Mouse (Mus musculus): ENCODE measurements around the gene Orm1. TPM values are rescaled to one million over a fixed set of nuclear protein-coding genes. Genes with fewer than 3 reads are reported as not detected.

Gene Orm1
- total RNA-seq (2015) (18.3 and 25.9 TPM in 2 replicates), total RNA-seq (2017) (28.3 and 30.2 TPM in 2 replicates)

GRCm38 (mm10) chr4:63344295-63344694, at the start of gene Orm1:
TSS of gene Orm1 (plus strand) at chr4:63344560.
- ATAC-seq (ENCODE audit: poor library complexity, severe bottlenecking) = peak; percentile 69

DNA sequence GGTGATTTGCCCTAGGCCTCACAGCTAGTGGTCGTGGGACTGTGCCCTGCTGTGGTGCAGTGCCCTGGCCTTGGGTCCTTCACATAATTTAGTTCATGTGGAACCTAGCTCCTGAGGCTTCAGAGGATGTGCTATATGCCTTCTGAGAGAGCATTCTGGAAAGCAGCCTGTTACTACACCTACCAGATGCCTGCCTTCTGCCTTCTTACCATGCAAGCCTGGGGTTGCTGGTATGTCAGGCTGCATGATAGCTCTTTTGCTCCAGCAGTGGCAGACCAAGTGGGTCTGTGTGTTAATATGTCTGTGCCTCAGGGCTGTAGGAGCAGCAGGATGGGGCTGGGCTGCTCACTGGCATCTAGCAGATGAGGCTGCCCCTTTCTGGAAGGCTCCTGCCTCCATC, 48.7 kb upstream of the Orm1 start:
- ATAC-seq (ENCODE audit: poor library complexity, severe bottlenecking) = no peak

DNA sequence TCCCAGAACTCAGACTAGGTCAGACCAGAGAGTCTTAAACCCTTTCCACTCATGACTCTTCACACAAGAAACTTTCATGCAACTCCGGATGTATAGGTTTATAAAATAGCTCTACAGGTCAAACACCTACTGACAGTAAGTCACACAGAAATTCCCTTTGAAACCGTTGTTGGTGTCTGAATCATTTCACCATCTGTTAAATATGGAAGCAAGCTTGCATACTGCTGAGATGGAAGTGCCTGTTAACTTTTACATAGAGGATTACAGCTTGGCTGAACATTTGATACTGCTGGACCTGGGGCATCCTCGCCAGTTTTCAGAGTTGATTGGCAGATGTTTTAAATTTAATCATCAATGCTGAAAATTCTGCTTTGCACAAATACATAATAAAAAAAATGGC, 48.1 kb upstream of the Orm1 start:
- ATAC-seq (ENCODE audit: poor library complexity, severe bottlenecking) = no peak

DNA sequence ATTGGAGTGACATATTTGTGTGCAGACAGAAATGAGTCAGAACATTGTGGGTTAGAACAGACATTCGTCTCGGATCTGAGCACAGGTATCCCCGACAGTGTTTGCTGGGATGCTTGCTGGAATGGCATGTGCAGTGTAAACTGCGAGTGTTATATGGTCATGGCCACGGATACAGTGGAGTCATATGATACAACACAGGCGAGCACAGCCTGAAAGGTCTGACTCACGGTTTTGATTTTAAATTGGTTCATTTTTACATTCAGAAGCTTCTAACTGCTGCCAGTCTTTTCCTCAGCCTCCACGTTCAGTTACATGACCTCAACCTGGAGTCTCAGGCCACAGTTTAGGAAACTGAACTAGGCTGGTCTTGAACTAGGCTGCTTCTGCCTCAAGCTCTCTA, 47.5 kb upstream of the Orm1 start:
- no peak for ATAC-seq (ENCODE audit: poor library complexity, severe bottlenecking)

GRCm38 (mm10) chr4:63298191-63298590, 46.2 kb upstream of the Orm1 start:
- ATAC-seq (ENCODE audit: poor library complexity, severe bottlenecking) = no peak

DNA sequence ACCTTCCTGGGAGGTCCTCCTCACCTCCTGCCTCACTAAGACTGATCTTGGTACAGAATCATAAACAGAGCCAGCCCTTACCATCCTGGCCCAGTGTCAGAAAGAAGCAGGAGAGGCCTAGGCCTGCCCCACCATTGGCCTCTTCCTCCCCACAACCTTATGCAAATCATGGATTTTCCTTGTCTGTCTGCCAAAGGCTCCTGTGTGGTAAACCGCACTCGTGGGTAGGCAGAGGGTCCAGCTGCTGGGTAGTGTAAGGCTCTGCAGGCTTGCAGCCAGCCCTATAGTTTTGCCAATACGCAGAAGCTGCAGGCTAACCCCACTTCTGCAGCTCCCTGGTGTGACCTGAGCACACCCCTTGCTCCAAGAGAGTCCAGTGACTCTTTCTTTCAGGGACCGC, 41.7 kb upstream of the Orm1 start:
- no peak for ATAC-seq (ENCODE audit: poor library complexity, severe bottlenecking)

- ATAC-seq (ENCODE audit: poor library complexity, severe bottlenecking) = peak; percentile 84
Observed at GRCm38 (mm10) chr4:63307175-63308062, 36.9 kb upstream of the Orm1 start.

- no peak for ATAC-seq (ENCODE audit: poor library complexity, severe bottlenecking)
Observed at GRCm38 (mm10) chr4:63308316-63308715, 36.0 kb upstream of the Orm1 start.

DNA sequence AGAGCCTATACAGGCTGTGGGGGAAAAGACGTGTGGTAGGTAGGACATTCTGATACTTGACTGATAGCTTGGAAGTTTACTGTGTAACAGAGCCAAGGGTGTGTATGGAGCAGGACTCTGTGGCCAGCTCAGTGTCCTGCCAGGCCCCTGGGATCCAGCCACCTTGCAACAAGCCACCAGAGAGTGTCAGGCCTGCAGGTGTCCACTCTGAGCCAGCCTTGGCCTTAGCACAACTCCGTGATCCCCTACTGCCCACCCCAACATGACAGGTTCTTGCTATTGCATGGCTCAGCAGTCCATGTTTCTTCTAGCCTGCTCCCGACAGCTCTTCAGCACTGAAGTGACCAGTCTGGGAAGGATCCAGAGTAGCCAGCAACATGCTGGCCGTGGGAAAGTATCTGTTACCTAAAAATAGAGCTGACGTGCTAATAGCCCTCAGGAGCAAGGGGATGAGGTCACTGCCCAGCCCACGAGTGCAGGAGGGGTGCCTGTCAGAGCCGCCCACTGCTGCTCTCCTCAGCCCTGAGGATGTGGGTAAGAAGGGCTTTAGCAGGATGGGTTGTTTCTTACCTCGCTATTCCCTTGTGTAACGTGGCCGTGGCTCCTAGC, 34.0 kb upstream of the Orm1 start:
- no peak for ATAC-seq (ENCODE audit: poor library complexity, severe bottlenecking)

DNA sequence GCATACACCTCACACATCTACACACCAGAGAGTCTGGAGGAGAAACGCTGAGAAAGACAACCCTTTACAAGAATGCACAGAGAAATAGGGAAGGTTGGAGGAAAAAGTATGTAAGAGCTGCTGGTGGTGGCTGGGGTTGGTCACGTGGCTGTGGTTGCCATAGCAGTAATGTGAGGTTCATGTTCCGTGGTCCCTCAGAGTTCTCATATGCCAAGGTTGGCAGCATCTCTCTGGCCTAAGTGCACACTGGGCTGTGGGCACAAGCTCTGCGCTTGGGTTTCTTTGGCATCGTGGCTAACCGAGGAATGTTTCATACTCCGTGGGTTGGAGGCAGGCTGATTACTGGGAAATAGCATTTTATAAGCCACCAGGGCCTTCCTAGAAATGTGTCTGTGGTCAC, 32.9 kb upstream of the Orm1 start:
- ATAC-seq (ENCODE audit: poor library complexity, severe bottlenecking) = no peak

DNA sequence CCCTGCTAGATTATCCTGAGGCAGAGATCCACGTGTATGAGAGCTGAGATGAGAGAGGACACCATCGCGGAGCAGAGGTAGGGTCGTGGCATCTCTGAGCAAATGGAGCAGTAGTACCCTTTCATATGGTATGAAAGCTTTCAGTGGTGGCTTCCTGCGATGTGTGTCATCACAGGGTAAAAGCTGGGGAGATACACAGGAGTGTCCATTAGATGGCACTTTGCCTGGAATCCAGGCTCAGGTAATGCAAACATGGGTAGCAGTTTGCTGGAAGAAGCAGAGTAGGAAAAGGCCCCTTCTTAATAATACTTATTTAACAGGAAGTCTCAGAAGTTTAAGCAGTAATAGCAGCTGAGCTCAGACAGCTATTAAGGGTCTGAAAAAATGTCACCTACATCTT, 30.3 kb upstream of the Orm1 start:
- no peak for ATAC-seq (ENCODE audit: poor library complexity, severe bottlenecking)

GRCm38 (mm10) chr4:63316076-63316746, 28.1 kb upstream of the Orm1 start:
- ATAC-seq (ENCODE audit: poor library complexity, severe bottlenecking) = no peak

DNA sequence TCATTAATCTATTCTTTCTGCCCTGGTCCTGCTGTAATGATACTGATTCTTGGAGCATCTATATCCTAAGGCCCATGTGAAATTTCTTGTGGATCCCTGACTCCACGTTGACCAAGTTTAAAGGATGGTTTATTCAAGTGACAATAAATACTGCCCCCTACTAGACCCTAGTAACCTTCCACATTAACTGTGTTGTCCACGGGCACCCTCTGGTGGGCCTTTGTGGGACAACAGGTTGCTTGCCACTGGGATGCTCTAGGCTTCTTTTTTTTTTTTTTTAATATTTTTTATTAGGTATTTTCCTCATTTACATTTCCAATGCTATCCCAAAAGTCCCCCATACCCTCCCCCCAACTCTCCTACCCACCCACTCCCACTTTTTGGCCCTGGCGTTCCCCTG, 24.8 kb upstream of the Orm1 start:
- ATAC-seq (ENCODE audit: poor library complexity, severe bottlenecking) = peak; percentile 56; the same call in 1 of the 2 replicates

DNA sequence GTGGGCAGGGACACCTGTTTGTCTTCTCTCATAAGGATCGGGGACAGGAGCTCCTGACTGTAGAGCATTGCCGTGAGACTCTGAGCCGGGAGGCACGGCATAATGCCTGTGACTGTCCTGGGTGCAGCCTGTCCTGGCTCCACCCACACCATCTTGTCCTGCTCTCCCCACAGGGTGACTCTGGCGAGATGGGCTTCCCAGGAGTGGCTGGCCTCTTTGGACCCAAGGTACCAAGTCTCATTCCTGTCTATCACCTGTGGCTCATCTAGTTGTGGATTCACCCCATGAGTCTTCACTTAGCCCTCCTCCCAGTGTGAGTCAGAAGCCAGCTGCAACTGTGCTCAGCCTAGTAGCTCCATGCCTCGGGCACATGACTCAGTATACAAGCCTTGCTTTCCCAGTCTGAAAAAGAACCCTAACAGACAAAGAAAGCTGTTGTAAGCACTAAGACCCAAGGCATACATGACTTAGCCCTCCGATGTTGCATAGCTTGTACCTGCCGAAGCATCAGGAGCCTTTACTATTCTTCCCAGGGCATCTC, 21.0 kb upstream of the Orm1 start:
- no peak for ATAC-seq (ENCODE audit: poor library complexity, severe bottlenecking)

DNA sequence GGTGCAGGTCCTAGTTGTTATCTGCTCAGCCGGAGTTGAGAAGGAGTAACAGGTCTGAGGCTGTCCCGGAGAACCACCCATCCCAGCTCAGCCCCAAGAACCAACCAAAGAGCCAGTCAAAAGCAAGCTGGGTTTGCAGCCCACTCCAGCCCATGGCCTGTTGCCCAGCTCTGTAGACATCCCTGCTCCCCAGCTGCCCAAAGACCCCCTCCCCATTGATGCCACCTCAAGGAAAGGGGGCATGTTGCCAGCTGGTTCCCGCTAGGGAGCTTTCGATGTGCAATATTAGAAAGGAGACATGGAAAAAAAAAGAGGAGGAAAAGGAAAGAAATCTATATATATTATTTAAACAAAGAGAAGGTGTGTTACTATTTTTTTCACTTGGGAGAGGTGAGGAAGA, 11.0 kb upstream of the Orm1 start:
- no peak for ATAC-seq (ENCODE audit: poor library complexity, severe bottlenecking)

DNA sequence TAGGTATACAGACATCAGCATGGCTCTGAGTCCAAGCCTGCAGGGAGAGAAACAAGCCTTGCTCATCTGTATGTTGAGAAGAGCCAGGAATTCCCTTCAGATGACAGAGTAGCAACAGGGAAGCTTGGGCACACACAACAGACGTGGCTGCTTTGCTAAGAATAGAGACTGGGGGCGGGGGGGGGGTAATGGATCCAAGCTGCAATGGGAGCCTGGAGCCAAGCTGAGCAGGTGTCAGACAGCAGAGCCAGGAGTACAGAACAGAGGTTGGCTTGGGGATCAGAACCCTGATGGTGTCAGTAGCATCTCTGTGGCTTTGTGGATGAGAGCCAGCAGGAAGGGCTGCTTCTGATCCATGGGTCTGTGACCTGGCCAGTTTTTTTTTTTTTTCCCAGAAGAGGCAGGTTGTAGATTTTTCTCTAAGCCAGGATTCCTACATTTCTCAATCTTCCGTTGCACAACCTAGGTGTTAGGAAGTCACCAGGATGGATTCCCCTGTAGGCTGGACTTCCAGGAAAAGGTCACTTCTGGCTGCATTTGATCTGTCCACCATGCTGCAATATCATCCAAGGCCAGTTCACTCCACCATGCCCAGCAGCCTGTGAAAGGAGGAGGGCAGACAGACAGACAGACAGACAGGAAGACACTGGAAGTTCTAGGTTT, 5.8 kb upstream of the Orm1 start:
- ATAC-seq (ENCODE audit: poor library complexity, severe bottlenecking) = no peak

DNA sequence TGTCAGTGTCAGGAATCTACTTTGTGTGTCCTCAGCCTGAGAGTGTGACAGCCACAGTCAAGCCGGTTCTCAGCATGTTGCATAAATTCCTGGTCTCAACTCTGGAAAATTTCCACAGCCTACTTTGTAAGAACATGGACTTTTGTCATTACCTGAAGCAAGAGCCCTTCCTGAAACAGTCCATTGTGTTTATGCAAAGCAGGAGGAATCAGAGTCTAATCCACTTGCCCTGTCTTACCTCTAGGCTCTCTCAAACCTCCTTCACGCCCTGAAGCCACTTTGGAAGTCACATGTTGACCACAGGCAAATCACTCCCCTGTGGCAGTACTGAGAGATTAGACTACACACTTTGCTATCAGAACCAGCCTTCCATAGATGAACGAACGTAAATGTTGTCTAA, 1.9 kb upstream of the Orm1 start:
- peak; percentile 23 for ATAC-seq (ENCODE audit: poor library complexity, severe bottlenecking)

- no peak for ATAC-seq (ENCODE audit: poor library complexity, severe bottlenecking)
Observed at GRCm38 (mm10) chr4:63343608-63344007, 752 bp upstream of the Orm1 start.

- no peak for ATAC-seq (ENCODE audit: poor library complexity, severe bottlenecking)
Observed at GRCm38 (mm10) chr4:63345261-63345660, 901 bp downstream of the Orm1 start.

DNA sequence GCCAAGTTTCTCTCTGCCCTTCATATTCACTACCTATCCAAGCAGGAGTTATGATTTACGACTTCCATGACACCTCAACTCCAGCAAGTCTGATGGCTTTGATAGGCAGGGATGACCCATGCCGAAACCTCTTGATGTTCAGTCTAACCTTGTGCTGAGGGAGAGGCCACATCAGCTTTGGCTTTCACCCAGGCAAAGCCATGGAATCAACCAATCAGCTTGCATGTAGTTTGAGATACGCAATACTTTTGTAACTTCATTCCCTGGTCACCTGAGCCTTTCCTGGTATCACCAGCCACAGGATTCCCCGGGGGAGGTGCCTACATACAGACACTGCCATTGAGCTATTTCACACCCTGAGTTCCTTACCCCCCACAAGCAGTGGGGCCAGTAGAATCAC, 2.3 kb downstream of the Orm1 start:
- ATAC-seq (ENCODE audit: poor library complexity, severe bottlenecking) = no peak

DNA sequence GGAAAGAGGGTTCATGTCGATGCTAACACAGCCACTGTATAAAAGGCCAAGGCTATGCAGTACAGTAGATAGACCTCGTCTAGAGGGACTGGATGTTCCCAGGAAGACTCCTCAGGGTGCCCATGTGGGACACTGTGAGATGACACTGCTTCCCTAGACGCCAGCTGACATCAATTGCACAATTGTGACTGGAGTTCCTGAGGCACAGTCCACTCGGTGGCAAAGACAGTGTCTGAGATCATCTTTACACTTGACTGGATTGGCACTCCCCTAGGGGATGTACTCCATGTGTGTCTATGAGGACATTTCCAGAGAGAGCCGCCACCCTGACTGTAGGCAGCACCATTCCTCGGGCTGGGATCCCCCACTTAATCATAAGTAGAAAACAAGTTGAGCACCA, 4.2 kb downstream of the Orm1 start:
- ATAC-seq (ENCODE audit: poor library complexity, severe bottlenecking) = no peak

All from megakaryocyte, adult 5-6 weeks (primary cell).